Mouse (Mus musculus) liver, adult 2 months (tissue): ENCODE data around the gene E2f1. TPM values are rescaled to one million over a fixed set of nuclear protein-coding genes. Genes with fewer than 3 reads are reported as not detected.

ENCODE experiments used
- DNase-seq: peaks from one replicate; pipeline ENCODE4 v3.0.0-alpha.2; 2011; ENCODE audit warnings: low read depth, low spot score; ENCODE audit errors: extremely low read depth
- H3K27ac ChIP-seq: fragments of 200-500 bp; replicated peaks from 2 replicates; pipeline ENCODE4 v1.5.1; 2012; ENCODE audit warnings: low read depth, mild to moderate bottlenecking, control low read depth, inconsistent platforms, low read length; ENCODE audit not compliant: insufficient read depth
- H3K27me3 ChIP-seq: fragments of 200-500 bp; 2 replicates; pipeline ENCODE4 v1.6.1; 2012; ENCODE audit warnings: mild to moderate bottlenecking, moderate library complexity, low read length, inconsistent platforms; ENCODE audit not compliant: control insufficient read depth, insufficient read depth
- H3K36me3 ChIP-seq: fragments of 200-500 bp; 2 replicates; pipeline ENCODE4 v1.6.1; 2012; ENCODE audit warnings: low read length, inconsistent platforms; ENCODE audit not compliant: control insufficient read depth, insufficient read depth
- H3K4me1 ChIP-seq: fragments of 200-500 bp; 2 replicates; pipeline ENCODE4 v1.6.1; 2011; ENCODE audit warnings: low read length; ENCODE audit not compliant: control insufficient read depth, insufficient read depth
- H3K4me3 ChIP-seq: fragments of 200-500 bp; 2 replicates; pipeline ENCODE4 v1.5.1; 2011; ENCODE audit warnings: low read depth, mild to moderate bottlenecking, control low read depth, low read length, moderate library complexity; ENCODE audit not compliant: insufficient read depth
- H3K79me2 ChIP-seq: fragments of 200-500 bp; 2 replicates; pipeline ENCODE4 v1.6.1; 2012; ENCODE audit warnings: inconsistent platforms, mild to moderate bottlenecking, low read length, moderate library complexity; ENCODE audit not compliant: control insufficient read depth, insufficient read depth
- H3K9ac ChIP-seq: fragments of 200-500 bp; 2 replicates; pipeline ENCODE4 v1.6.1; 2012; ENCODE audit warnings: low read depth, mild to moderate bottlenecking, control low read depth, inconsistent platforms, low read length
- CTCF ChIP-seq: fragments of 200-500 bp; IDR thresholded peaks from 2 replicates; pipeline ENCODE4 v1.5.1; 2011; ENCODE audit warnings: low read depth, low read length, control low read depth
- POLR2A ChIP-seq: fragments of 200-500 bp; IDR thresholded peaks from 2 replicates; pipeline ENCODE4 v1.6.1; 2011; ENCODE audit warnings: low read length, control low read depth; ENCODE audit not compliant: insufficient read depth; ENCODE audit errors: extremely low read depth
- WGBS: fragments of 180-500 bp; shearing (Covaris S2); methylation state at CpG from one replicate; pipeline ENCODE4 v1.1.7; 2018; 5-methylcytosine and 5-hydroxymethylcytosine counted together
- polyA plus RNA-seq: library from polyadenylated mRNA; depleted of rRNA; stranded (reverse); fragments of >200 nt; gene quantifications from 2 replicates; pipeline ENCODE4 v1.2.3, GENCODE M21; 2012
- total RNA-seq: library from RNA; depleted of rRNA; stranded (reverse); fragments of >200 nt; gene quantifications from 2 replicates; pipeline ENCODE4 v1.2.3, GENCODE M21; 2014

The E2f1 gene
- total and polyA plus RNA-seq, 2 experiments = 1.1 to 2.4 TPM

DNA sequence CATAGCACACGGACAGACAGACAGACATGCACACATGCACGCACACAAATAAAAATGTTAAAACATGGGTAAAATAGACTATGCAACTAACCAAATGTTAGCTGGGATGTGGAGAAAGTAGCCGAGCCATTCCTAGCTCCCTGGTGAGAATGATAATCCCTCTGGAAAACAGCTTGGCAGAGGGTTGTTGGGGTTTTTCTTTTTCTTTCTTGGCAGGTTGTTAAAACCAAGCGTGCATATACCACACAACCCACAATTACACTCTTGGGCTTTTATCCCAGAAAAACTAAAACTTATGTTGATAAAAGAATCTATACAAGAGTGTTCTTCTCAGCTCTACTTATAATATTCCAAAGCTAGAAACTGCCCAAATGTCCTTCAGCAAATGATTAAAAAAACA lies 19.4 kb upstream of the E2f1 start:
- 94% methylated on average over 4 of the region's 4 CpGs for WGBS
- no peak overlapping the region for H3K9ac ChIP-seq
- TF ChIP-seq POLR2A (no peak), CTCF (no peak)
- peaks cover 9% of the 10 kb centered on the region; the same call in 1 of the 2 replicates for H3K4me1 ChIP-seq
- DNase-seq = no peak
- H3K27ac ChIP-seq = no peak overlapping the region
- no peak overlapping the region for H3K4me3 ChIP-seq
- no peaks in the 10 kb centered on the region for H3K79me2 ChIP-seq
- H3K27me3 ChIP-seq = no peaks in the 10 kb centered on the region
- peaks cover 43% of the 10 kb centered on the region; the same call in 1 of the 2 replicates for H3K36me3 ChIP-seq

DNA sequence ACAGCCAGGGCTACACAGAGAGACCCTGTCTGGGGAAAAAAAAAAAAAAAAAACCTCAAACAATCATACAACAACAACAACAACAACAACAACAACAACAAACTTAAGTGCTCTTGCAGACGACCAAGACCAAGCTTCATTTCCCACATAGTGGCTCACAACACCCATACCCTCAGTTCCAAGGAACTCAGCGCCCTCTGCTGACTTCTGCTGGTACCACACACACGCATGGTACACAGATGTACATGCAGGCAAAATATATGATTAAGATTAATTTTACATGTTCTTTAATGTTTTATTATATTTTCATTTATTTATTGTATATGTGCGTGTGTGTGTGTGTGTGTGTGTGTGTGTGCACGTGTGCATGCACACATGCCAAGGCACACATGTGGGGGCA lies 16.7 kb upstream of the E2f1 start:
- no peak for DNase-seq
- Histone ChIP-seq H3K4me3 (no peak overlapping the region), H3K9ac (no peak overlapping the region), H3K4me1 (0 out of 2 replicates have a peak, but pooled peaks cover 2% of the 10 kb centered on the region), H3K27me3 (no peaks in the 10 kb centered on the region), H3K36me3 (peaks cover 34% of the 10 kb centered on the region; the same call in 1 of the 2 replicates), H3K79me2 (no peaks in the 10 kb centered on the region), H3K27ac (no peak overlapping the region)
- TF ChIP-seq POLR2A (no peak), CTCF (peak; percentile 60; the same call in 1 of the 2 replicates)
- WGBS = 79% methylated on average over 5 of the region's 5 CpGs

DNA sequence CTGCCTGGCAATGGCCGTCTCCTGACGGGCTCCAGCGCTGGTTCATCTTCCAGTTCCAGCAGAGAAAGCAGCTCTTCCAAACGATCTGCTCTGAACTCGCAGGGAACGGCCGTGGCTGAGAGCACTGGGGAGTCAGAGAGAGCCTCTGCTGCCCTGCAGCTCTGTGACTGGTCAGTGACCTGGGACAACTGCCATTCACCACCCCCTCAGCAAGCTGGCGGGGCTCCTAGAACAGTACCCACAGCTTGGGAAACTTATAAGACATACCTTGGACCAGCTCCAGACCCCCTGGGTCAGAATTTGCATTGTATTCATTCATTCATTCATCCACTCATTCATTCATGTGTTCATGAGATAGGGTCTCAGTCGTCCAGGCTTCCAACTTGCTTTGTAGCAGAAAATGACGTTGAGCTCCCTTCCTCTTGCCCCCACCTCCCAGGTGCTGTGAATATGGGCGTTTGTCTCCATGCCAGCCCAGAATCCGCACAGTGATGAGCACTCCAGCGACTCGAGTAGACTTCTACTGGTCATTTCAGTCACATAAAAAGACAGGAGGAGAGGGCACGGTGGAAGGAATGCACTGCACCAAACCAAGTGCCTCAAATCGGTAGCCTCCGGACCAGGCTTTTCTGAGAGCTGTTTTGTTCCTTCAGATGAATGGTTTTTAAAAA lies 15.4 kb upstream of the E2f1 start:
- peak; percentile 61 for DNase-seq
- 25% methylated on average over 17 of the region's 17 CpGs for WGBS

DNA sequence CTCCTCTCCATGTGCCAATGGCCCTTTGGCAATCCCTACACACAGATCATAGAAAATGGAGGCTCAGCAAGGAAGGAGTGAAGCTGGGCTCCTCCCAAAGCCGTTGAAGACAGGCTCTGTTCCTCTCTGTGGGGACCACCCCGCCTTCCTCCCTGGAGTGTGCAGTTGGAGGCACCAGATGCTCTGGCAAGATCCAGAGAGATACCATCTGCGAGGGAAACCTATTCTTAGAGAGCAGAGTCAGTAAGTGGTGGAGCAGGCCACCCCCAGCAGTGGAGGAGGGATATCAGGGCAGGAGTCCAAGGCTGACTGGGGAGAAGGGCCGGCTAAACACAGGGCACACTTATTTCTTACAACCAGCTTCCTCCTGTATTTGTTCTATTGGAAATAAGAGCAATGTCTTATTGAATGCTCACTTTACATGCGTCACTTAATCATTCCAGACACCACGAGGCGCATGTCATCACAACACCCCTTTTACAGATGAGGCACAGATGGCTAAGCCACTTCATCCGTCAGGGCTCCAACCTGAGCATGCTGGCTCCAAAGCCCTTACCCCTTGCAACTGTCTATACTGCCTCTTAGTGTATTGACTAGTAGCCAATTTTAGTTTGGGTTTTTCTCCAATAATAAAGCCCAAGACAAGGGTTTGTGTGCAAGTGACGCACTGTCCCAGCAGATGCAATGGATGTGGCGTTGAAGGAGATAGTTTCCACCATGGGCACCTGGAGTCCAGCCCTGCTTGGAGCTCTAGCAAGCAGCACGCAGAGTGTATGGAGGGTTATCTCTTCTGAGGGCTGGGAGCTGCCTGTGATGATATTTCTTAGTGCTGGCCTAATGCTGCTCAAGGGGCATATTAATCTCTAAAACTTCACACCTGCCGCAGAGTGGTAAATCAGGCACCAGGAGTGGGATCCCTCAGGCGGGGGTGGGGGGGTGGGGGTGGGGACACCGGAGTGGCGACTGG lies 14.5 kb upstream of the E2f1 start:
- TF ChIP-seq POLR2A (no peak), CTCF (no peak)
- Histone ChIP-seq H3K79me2 (no peaks in the 10 kb centered on the region), H3K9ac (no peak overlapping the region), H3K4me3 (no peak overlapping the region), H3K27me3 (no peaks in the 10 kb centered on the region), H3K36me3 (peaks cover 19% of the 10 kb centered on the region; the same call in 1 of the 2 replicates), H3K4me1 (no peaks in the 10 kb centered on the region), H3K27ac (no peak overlapping the region)
- WGBS = 65% methylated on average over 15 of the region's 15 CpGs
- DNase-seq = no peak

More for the DNA sequence above, 15.4 kb upstream of the E2f1 start:
- H3K9ac ChIP-seq = no peak overlapping the region
- no peaks in the 10 kb centered on the region for H3K4me1 ChIP-seq
- no peak overlapping the region for H3K4me3 ChIP-seq
- H3K27me3 ChIP-seq = no peaks in the 10 kb centered on the region
- peak; percentile 3; the same call in 1 of the 2 replicates for TF ChIP-seq CTCF
- no peak for TF ChIP-seq POLR2A
- no peaks in the 10 kb centered on the region for H3K79me2 ChIP-seq
- H3K36me3 ChIP-seq = peaks cover 27% of the 10 kb centered on the region; the same call in 1 of the 2 replicates
- H3K27ac ChIP-seq = no peak overlapping the region

DNA sequence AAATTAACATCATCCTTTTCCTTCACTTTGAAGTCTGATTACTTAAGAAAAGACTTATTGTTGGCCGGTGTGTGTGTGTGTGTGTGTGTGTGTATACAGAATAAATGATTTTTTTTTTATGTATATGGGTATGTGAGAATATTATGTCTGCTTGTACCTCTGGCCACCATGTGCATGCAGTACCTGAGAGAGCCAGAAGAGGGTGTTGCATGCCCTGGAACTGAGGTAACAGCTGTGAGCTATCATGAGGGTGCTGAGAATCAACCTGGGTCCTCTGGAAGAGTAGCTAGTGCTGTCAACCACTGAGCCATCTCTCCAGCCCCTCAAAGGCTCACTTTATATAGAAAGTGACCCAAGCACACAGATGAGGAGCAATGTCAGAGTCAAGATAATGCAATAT lies 11.7 kb upstream of the E2f1 start:
- WGBS = 97% methylated on average over 1 of the region's 1 CpGs
- Histone ChIP-seq H3K36me3 (no peaks in the 10 kb centered on the region), H3K9ac (no peak overlapping the region), H3K79me2 (no peaks in the 10 kb centered on the region), H3K4me3 (no peak overlapping the region), H3K27me3 (no peaks in the 10 kb centered on the region), H3K27ac (no peak overlapping the region), H3K4me1 (no peaks in the 10 kb centered on the region)
- peak; percentile 24; the same call in 1 of the 2 replicates for TF ChIP-seq CTCF
- no peak for TF ChIP-seq POLR2A
- DNase-seq = no peak

DNA sequence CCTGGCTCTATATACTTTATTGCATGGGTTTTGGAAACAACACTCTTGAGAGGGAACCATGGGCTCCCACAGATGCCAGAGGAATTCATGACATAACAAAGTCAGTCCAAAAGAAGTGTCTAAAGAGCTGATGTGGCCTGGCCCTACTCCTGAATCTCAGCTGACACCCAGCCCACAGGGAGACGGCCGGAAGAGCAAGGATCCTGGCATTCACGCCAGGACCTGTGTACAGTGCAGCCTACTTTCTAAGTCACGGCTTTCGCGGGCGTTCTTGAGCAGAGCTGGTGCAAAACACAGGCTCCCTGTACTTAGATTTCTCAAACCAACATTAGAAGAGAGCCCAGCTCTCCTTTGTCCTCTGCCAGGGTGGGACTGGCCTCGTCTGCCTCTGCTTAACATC lies 10.9 kb upstream of the E2f1 start:
- Histone ChIP-seq H3K4me3 (no peak overlapping the region), H3K4me1 (no peaks in the 10 kb centered on the region), H3K36me3 (no peaks in the 10 kb centered on the region), H3K27ac (no peak overlapping the region), H3K9ac (no peak overlapping the region), H3K27me3 (no peaks in the 10 kb centered on the region), H3K79me2 (no peaks in the 10 kb centered on the region)
- WGBS = 85% methylated on average over 8 of the region's 8 CpGs
- no peak for TF ChIP-seq CTCF
- TF ChIP-seq POLR2A = no peak
- no peak for DNase-seq
